Mouse (Mus musculus): ENCODE data around the gene Gm20888.
"Not testable (repeated sequence)": the region's sequence is repeated elsewhere in the genome, so short reads cannot be mapped to it uniquely, and the experiment has no call there.

The Gm20888 gene

GRCm38 (mm10) chrY:70441582-70441981, at the start of gene Gm20888:
Gm20888 (plus strand) TSS chrY:70441882.
- DNase-seq (ENCODE audit: low read depth, low spot score), result not testable (repeated sequence)
